Mouse (Mus musculus): Measurements from ENCODE around the gene Ins2.

GRCm38 (mm10) chr7:142659767-142660650 is 83.2 kb downstream of the Ins2 start:
- TF ChIP-seq CTCF (IDR thresholded peaks at IDR 0.05 in 2 of 3, conservative IDR thresholded peaks at IDR 0.05 in 1 of 3; ENCODE audit: control insufficient read depth in 1 of 3, insufficient read depth in 1 of 3, low read depth in 2 of 3, low read length in 3 of 3, poor library complexity in 1 of 3, severe bottlenecking in 1 of 3) (no peak), EP300 (IDR thresholded peaks at IDR 0.05; ENCODE audit: low read depth in 1 of 2, low read length in 2 of 2) (no peak), POLR2AphosphoS2 (IDR thresholded peaks at IDR 0.05; ENCODE audit: low read length) (no peak), MYC (IDR thresholded peaks at IDR 0.05; ENCODE audit: low read depth, low read length) (no peak), ZMIZ1 (IDR thresholded peaks at IDR 0.05; ENCODE audit: low read depth, low read length) (no peak), GABPA (IDR thresholded peaks at IDR 0.05; ENCODE audit: low read depth, low read length) (no peak), TBP (IDR thresholded peaks at IDR 0.05; ENCODE audit: low read depth, low read length) (no peak), NELFE (IDR thresholded peaks at IDR 0.05; ENCODE audit: low read depth, low read length) (no peak), HCFC1 (IDR thresholded peaks at IDR 0.05; ENCODE audit: low read depth, low read length) (no peak), POLR2A (IDR thresholded peaks at IDR 0.05; ENCODE audit: control insufficient read depth in 1 of 2, insufficient read depth in 1 of 2, low read depth in 1 of 2, low read length in 2 of 2, poor library complexity in 1 of 2) (no peak)
